Mouse (Mus musculus) induced T-regulatory cell, adult 2 months (primary cell): Measurements from ENCODE around the gene Rflna.

Experiments used
- DNase-seq: peaks from one replicate; pipeline ENCODE4 v3.0.0-alpha.2; 2012; ENCODE audit warnings: low read depth

Gene Rflna

GRCm38 (mm10) chr5:125053661-125054060, 50.6 kb downstream of the Rflna start:
- no peak for DNase-seq

GRCm38 (mm10) chr5:125055901-125056300, 52.9 kb downstream of the Rflna start:
- DNase-seq, result no peak

GRCm38 (mm10) chr5:125056331-125056695, 53.3 kb downstream of the Rflna start:
- no peak for DNase-seq

- no peak for DNase-seq
These were observed 53.9 kb downstream of the Rflna start for GRCm38 (mm10) chr5:125056696-125057554.

- no peak for DNase-seq
These were observed 54.7 kb downstream of the Rflna start for GRCm38 (mm10) chr5:125057555-125058266.

- DNase-seq, result no peak
These were observed 55.2 kb downstream of the Rflna start for GRCm38 (mm10) chr5:125058267-125058668.
